Mouse (Mus musculus): ENCODE measurements around the gene Slc39a11.
"Not testable (repeated sequence)": the region's sequence is repeated elsewhere in the genome, so short reads cannot be mapped to it uniquely, and the experiment has no call there.

The Slc39a11 gene

GRCm38 (mm10) chr11:113583879-113584661, 65.8 kb downstream of the Slc39a11 start:
- DNase-seq: peak; percentile 52

GRCm38 (mm10) chr11:113577221-113577620, 72.7 kb downstream of the Slc39a11 start:
- no peak for DNase-seq

- DNase-seq: no peak
These were observed 77.2 kb downstream of the Slc39a11 start for GRCm38 (mm10) chr11:113572641-113573040.

- no peak for DNase-seq
These were observed 78.3 kb downstream of the Slc39a11 start for GRCm38 (mm10) chr11:113571616-113572015.

- no peak for DNase-seq
These were observed 80.9 kb downstream of the Slc39a11 start for GRCm38 (mm10) chr11:113568999-113569398.

GRCm38 (mm10) chr11:113567926-113568325, 82.0 kb downstream of the Slc39a11 start:
- not testable (repeated sequence) for DNase-seq

- DNase-seq: peak; percentile 89
These were observed 84.6 kb downstream of the Slc39a11 start for GRCm38 (mm10) chr11:113565006-113565995.

- DNase-seq: no peak
These were observed 87.6 kb downstream of the Slc39a11 start for GRCm38 (mm10) chr11:113562326-113562725.

- DNase-seq: no peak
These were observed 89.7 kb downstream of the Slc39a11 start for GRCm38 (mm10) chr11:113560150-113560549.

GRCm38 (mm10) chr11:113558505-113558904, 91.4 kb downstream of the Slc39a11 start:
- no peak for DNase-seq

GRCm38 (mm10) chr11:113556142-113556541, 93.7 kb downstream of the Slc39a11 start:
- DNase-seq: no peak

- DNase-seq: no peak
These were observed 95.0 kb downstream of the Slc39a11 start for GRCm38 (mm10) chr11:113554701-113555360.

- DNase-seq: no peak
These were observed 95.7 kb downstream of the Slc39a11 start for GRCm38 (mm10) chr11:113554194-113554593.

- DNase-seq: no peak
These were observed 96.3 kb downstream of the Slc39a11 start for GRCm38 (mm10) chr11:113553605-113554004.

GRCm38 (mm10) chr11:113552539-113552938, 97.3 kb downstream of the Slc39a11 start:
- DNase-seq: no peak

GRCm38 (mm10) chr11:113546217-113546877, 103.5 kb downstream of the Slc39a11 start:
- no peak for DNase-seq

GRCm38 (mm10) chr11:113544017-113544640, 105.8 kb downstream of the Slc39a11 start:
- DNase-seq: no peak

- DNase-seq: no peak
These were observed 108.8 kb downstream of the Slc39a11 start for GRCm38 (mm10) chr11:113541073-113541472.

GRCm38 (mm10) chr11:113539502-113540209, 110.2 kb downstream of the Slc39a11 start:
- peak; percentile 83 for DNase-seq

GRCm38 (mm10) chr11:113539079-113539478, 110.8 kb downstream of the Slc39a11 start:
- no peak for DNase-seq

- no peak for DNase-seq
These were observed 111.4 kb downstream of the Slc39a11 start for GRCm38 (mm10) chr11:113538406-113538917.

All from lung, postnatal 10 days (tissue).